Mouse (Mus musculus): ENCODE measurements at regions not wholly inside any gene's neighbourhood (a gene's known extent, or its start where the extent isn't known, plus 50 kb on each side); places are given as distances from the start of the nearest gene placed in this dataset.

- DNase-seq (ENCODE audit: low read depth, low spot score), result no peak
Observed at GRCm38 (mm10) chr3:65478215-65478614, 50.0 kb upstream of the Tiparp start.

DNA sequence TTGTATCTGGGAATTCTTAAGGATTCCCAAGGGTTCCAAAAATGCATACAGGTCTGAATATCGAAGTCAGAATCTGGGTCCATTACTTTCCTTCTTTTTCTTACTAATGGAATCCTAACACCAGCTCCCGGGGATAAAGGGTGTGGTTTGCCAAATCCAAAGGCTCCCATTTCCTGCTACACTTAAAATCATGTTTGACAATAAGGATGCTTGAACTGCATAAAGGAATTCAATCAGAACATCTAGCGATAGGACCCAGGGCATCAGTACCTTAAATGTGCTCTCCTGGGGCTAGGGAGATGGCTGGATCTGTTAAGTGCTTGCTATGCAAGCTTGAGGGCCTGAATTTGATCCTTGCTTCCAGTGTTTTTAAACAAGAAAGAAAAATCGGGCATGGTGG, 51.1 kb upstream of the Tiparp start:
- peak; percentile 39 for DNase-seq (ENCODE audit: low read depth, low spot score)

GRCm38 (mm10) chr3:65476091-65476953, 51.9 kb upstream of the Tiparp start:
- no peak for DNase-seq (ENCODE audit: low read depth, low spot score)

- no peak for DNase-seq (ENCODE audit: low read depth, low spot score)
Observed at GRCm38 (mm10) chr3:65474585-65474984, 53.6 kb upstream of the Tiparp start.

DNA sequence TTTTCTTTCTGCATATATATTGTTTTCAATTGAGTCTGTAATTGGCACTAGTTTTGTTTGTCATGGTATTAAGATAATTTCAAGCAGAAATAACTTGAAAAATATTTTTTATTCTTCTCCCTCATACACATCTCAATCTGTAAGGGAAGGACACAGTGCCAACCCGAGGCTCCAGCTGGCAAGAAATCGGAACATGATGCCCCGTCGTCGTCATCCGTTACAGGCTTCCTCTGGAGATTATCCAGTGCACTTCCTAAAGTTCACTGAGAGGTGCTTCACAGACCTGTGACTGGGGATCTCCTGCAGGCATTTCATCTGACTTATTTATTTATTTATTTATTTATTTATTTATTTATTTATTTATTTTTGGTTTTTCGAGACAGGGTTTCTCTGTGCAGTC, 56.4 kb upstream of the Tiparp start:
- no peak for DNase-seq (ENCODE audit: low read depth, low spot score)

GRCm38 (mm10) chr3:65469207-65469606, 59.0 kb upstream of the Tiparp start:
- DNase-seq (ENCODE audit: low read depth, low spot score), result no peak

- no peak for DNase-seq (ENCODE audit: low read depth, low spot score)
Observed at GRCm38 (mm10) chr3:65464769-65465168, 63.4 kb upstream of the Tiparp start.

- no peak for DNase-seq (ENCODE audit: low read depth, low spot score)
Observed at GRCm38 (mm10) chr3:65460936-65461335, 67.3 kb upstream of the Tiparp start.

DNA sequence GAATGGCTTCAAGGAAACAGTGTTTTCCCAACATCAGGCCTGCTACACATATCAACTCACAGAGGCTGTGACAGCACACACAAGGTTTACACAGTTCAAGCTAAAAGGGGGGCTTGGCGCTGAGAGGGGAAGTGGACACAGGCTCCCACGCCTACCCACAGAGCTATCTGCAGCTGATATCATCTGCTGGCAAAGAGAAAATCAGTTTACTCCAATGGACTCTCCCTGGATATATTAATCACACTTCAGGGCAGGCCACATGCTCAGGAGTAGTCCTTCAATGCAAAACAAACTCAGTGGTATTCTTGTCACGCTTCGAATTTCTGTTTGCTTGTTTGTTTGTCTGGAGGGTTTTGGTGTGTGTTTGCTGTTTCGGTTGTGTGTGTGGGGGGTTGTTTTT, 67.3 kb upstream of the Ssr3 start:
- no peak for DNase-seq (ENCODE audit: low read depth, low spot score)

DNA sequence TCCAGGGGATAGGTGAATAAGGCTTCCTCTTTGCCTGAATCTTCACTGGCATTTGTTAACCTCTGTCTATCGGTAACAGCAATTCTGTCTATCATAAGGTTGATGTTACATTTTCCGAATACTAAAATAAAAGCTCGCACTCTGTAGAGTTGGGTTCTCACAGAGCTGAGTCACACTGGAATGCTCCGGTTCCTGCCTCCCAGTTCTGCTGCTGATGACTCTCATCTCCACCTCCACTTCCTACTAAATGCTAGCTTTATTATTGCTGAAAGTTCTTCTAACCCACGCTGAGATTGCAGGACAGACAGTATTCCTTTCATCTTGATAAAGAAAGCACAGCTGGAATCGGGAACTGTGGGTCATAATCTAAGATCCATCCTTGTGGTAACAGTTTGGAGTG, 65.5 kb upstream of the Ssr3 start:
- no peak for DNase-seq (ENCODE audit: low read depth, low spot score)

DNA sequence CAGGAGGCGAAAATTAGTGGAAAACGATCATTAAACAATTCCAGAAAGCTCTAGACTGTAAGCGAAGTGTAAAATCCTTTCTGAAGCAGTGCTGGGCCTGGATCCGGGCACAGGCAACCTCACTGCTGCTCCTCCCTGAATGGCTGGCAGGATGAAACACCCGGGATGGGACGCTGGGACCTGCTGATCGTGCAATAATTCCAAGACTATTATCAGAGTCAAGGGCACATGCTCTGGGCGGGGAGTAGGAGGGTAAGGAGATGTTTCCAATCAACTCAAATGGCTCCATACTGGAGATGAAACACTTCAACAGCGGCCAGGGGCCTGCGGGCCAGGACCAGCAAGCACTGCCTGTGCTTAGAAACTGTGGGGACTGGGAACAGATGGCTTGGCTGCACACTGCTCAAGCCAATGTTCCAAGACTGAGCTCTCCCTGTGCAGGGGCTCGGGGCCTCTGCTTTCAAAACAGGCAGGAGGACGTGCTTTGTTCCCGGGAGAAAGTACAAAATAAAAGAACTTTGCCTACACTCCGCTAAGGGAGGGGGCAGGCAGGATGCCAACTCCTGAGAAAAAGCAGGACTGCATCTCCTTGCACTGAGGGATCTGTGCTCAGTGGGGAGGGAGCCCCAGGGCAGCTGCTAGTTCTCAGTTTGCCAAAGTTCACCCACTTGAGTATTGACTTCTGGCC, 63.3 kb upstream of the Ssr3 start:
- no peak for DNase-seq (ENCODE audit: low read depth, low spot score)

GRCm38 (mm10) chr3:65454301-65454700, 61.9 kb upstream of the Ssr3 start:
- DNase-seq (ENCODE audit: low read depth, low spot score), result no peak

DNA sequence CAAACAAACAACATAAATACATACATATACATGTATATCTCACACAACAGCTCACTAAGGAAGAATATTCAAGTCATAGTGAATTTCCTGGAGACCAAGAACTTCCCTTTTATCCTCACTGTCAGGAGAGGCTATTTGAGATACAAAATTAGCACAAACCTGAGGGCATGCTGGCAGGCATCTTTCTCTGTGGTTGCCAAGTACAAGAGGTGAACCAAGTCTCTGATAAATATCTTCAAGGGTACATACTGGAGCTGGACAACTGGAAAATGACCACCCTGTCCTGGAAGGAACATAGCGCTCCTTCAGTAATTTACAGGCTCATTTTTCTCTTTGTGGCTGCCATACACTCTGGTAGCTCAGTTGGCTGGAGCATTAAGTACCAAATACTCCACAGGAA, 56.8 kb upstream of the Ssr3 start:
- no peak for DNase-seq (ENCODE audit: low read depth, low spot score)

- DNase-seq (ENCODE audit: low read depth, low spot score), result no peak
Observed at GRCm38 (mm10) chr3:65443701-65444100, 51.3 kb upstream of the Ssr3 start.

GRCm38 (mm10) chr3:65442946-65443345, 50.5 kb upstream of the Ssr3 start:
- no peak for DNase-seq (ENCODE audit: low read depth, low spot score)

DNA sequence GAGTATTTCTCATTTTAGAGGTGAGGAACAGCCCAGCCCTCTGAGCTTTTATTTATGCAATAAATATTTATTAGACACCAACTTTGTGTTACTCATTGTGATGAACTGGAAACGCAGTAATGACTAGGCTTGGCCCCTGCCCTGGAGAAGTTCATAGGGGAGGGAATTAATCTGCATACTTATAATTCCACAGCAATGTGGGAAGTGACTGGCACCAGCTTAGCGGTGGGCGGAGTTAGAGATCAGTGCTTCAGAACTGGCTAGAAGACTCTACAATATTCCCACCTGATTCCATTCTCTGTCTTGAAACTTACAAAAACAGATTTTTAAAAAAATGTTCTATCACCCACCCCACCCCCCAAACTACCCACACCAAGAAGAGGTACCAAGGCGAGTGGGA, 49.8 kb upstream of the Ssr3 start:
- no peak for DNase-seq (ENCODE audit: low read depth, low spot score)
